Mouse (Mus musculus): ENCODE results near the gene Bbof1. TPM values are rescaled to one million over a fixed set of nuclear protein-coding genes. Genes with fewer than 3 reads are reported as not detected.

Bbof1 gene
- polyA plus RNA-seq (2012; ENCODE audit: insufficient read depth, insufficient read length, missing spikeins): 0.90 and 1.2 TPM in 2 replicates

DNA sequence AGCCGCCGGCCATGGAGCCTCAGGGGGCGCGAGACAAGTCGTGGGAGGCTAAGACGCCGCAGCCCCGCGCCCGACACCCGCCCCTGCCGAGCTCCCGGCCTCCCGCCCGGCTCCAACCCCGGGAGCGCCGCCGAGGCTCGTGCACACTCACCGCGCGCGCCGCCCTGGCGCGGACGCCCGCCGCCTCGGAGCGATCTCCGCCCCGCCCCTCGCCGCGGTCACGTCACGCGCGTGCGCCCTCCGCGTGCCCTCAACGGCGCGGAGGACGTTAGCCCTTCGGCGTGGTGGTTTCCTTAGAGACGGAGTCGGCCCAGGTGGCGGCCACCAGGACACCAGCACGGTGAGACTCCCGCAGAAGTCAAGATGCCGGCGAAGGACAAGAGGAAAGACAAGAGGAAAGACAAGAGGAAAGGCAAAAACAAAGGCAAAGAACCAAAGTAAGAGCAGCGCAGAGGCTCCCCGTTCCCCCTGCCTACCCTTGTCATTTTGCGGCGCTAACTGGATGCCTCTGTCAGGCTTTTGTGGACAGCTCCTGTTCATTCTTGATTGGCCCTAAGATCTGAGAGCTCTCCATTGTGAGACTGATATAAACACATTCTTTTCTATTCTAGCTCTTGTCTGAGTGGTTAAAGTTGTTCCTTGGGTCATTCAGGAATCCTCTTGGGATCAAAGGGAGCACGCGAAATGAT is at the start of gene Bbof1, which contains the start of gene Entpd5:
Gene Bbof1, plus strand, starts transcription at position 253 of the 689 bp plus-strand sequence.
Gene Entpd5, minus strand, starts transcription at position 211 of the 689 bp plus-strand sequence.
- Histone ChIP-seq H3K27ac (ENCODE audit: insufficient read depth, low read depth, low read length) (no peak within 1 kb of the TSS), H3K4me3 (ENCODE audit: insufficient read depth, low read length) (peak within 1 kb of the TSS; percentile 86), H3K4me1 (ENCODE audit: control insufficient read depth, insufficient read depth, low read length) (peaks cover 8% of the 10 kb centered on the region; the same call in 1 of the 2 replicates)
- TF ChIP-seq POLR2A (IDR thresholded peaks at IDR 0.05; ENCODE audit: borderline replicate concordance, low read depth, low read length): no peak
- TF ChIP-seq CTCF (IDR thresholded peaks at IDR 0.05; ENCODE audit: low read depth, low read length): no peak

DNA sequence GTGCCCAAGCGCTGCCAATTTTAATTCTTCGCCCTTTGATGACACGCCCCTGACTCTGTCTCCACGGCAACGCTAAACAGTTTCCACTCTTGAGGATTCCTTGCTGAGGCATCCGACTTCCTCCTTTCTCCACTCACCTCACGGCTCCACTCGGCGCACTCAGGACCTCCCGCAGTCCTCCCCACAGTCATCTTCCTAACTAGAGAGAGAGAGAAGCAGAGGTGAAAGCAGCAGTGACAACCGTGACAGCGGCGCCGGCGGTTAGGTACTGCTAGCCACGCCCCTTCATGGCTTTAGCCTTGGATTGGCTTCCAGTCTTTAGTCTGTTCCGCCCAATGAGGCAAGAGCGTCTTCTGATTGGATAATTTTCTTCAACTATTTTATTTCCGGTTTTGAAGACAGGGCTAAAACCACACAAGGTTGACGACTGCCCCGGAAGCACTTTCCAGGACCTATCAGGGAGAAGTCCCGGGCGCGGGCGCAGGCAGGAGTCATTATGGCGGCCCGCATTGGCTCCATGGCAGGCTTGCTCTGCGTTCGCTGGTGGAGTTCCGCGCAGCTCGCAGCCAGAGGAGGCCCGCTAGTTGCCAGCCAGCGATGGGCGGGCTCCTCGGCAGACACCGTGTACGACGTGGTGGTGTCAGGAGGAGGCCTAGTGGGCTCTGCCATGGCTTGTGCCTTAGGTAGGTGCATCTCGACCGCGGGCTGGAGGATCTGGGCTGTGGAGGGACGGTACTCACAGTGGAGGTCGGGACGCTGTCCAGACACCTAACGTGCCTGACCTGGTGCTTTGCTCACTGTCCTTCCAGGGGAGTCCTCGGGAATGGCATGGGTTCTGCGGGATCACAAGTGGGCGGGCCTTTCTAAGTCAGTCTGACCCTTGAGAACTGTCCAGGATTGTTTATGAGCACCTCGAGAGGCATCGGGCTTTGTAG is 47.0 kb upstream of the Bbof1 start, which contains the start of the genes Coq6 and Fam161b:
Gene Coq6, plus strand, starts transcription at position 103 of the 935 bp plus-strand sequence.
Gene Fam161b, minus strand, starts transcription at position 279 of the 935 bp plus-strand sequence.
- Histone ChIP-seq H3K27ac (ENCODE audit: insufficient read depth, low read depth, low read length) (no peak within 1 kb of the TSS), H3K4me1 (ENCODE audit: control insufficient read depth, insufficient read depth, low read length) (peaks cover 7% of the 10 kb centered on the region), H3K4me3 (ENCODE audit: insufficient read depth, low read length) (peak within 1 kb of the TSS; percentile 93)
- TF ChIP-seq CTCF (IDR thresholded peaks at IDR 0.05; ENCODE audit: low read depth, low read length) (no peak), POLR2A (IDR thresholded peaks at IDR 0.05; ENCODE audit: borderline replicate concordance, low read depth, low read length) (0 out of 2 replicates have a peak, but pooled peaks have one; percentile 41)

DNA sequence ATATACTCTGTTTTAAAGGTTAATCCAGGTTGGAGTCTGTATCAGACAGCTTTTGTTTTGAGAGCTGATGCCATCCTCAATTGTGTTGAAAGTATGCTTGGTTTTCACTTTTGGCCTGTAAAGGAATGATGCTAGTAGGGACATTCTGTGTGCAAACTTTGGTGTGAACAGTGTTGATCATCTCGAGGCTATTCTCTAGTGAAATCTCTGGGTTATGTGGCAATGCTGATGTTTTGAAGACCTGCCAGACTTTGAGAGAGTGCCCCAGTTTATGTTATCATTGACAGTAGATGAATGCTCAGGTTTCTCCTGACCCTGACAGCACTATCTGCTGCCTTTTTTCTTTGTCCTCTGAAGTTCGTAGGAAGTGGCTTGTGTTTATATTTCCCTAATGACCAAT is 46.0 kb upstream of the Bbof1 start:
- Histone ChIP-seq H3K27ac (ENCODE audit: insufficient read depth, low read depth, low read length) (no peak overlapping the region), H3K4me3 (ENCODE audit: insufficient read depth, low read length) (0 out of 2 replicates have a peak overlapping the region, but pooled peaks have one; percentile 9), H3K4me1 (ENCODE audit: control insufficient read depth, insufficient read depth, low read length) (peaks cover 7% of the 10 kb centered on the region)
- no peak for TF ChIP-seq CTCF (IDR thresholded peaks at IDR 0.05; ENCODE audit: low read depth, low read length)
- TF ChIP-seq POLR2A (IDR thresholded peaks at IDR 0.05; ENCODE audit: borderline replicate concordance, low read depth, low read length): no peak

DNA sequence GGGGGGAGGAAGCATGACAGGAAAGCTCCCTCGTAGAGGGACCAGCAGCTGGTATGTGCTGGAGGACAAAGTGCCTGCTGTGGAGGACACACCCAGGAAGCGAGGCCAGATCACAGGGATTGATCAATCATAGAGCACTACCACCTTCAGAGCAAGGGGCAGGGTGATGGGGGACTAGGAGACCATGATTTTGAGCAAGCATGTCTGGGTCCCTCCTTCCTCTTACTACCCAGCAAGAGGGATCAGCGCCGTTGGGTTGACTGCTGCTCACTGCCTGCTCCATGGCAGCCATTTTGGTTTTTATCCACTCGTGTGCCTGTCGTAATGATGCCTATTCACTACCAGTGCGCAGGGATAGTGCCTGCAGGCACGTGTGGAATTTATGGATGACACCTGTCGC is 44.6 kb upstream of the Bbof1 start:
- Histone ChIP-seq H3K4me3 (ENCODE audit: insufficient read depth, low read length) (no peak overlapping the region), H3K4me1 (ENCODE audit: control insufficient read depth, insufficient read depth, low read length) (peaks cover 7% of the 10 kb centered on the region), H3K27ac (ENCODE audit: insufficient read depth, low read depth, low read length) (no peak overlapping the region)
- TF ChIP-seq POLR2A (IDR thresholded peaks at IDR 0.05; ENCODE audit: borderline replicate concordance, low read depth, low read length) (no peak), CTCF (IDR thresholded peaks at IDR 0.05; ENCODE audit: low read depth, low read length) (no peak)

DNA sequence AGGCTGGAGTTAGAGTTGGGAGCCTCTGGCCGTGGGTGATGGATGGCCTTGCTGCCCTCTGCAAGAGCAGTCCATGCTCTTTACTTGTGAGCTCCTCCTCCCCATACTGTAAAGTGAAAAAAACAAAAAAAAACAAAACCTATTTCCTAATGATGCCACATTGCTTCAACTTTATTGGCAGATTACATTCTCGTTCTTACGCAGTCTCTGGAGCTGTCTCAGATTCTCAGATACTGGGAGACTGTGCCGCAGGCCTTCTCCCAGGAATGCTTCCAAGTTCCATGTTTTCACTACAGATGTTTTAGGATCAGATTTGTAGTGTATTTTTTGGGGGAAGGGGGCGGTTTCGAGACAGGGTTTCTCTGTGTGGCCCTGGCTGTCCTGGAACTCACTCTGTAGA is 43.7 kb upstream of the Bbof1 start:
- no peak for TF ChIP-seq POLR2A (IDR thresholded peaks at IDR 0.05; ENCODE audit: borderline replicate concordance, low read depth, low read length)
- TF ChIP-seq CTCF (IDR thresholded peaks at IDR 0.05; ENCODE audit: low read depth, low read length): no peak
- no peak overlapping the region for H3K4me3 ChIP-seq (ENCODE audit: insufficient read depth, low read length)

DNA sequence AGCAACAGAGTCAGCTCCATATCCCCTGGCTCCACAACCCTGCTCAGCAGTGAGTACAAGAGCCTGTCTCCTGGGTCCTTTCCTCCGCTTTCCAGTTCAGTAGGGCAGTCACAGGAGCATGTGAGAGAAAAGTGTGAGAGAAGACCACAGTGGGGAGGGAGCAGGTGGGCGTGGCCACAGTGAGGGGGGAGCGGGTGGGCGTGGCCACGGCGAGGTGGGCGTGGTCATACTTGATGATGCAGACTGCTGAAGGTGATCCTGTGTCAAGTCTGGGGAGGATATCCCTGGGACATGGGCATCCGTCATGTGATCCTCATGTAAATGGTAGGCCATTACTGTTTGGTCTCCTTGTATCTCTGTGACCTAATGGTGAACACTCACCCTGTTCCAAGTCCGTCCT is 41.9 kb upstream of the Bbof1 start:
- Histone ChIP-seq H3K4me3 (ENCODE audit: insufficient read depth, low read length) (no peak overlapping the region), H3K4me1 (ENCODE audit: control insufficient read depth, insufficient read depth, low read length) (peaks cover 7% of the 10 kb centered on the region), H3K27ac (ENCODE audit: insufficient read depth, low read depth, low read length) (no peak overlapping the region)
- no peak for TF ChIP-seq CTCF (IDR thresholded peaks at IDR 0.05; ENCODE audit: low read depth, low read length)
- TF ChIP-seq POLR2A (IDR thresholded peaks at IDR 0.05; ENCODE audit: borderline replicate concordance, low read depth, low read length): no peak

More for the DNA sequence above, 43.7 kb upstream of the Bbof1 start:
- Histone ChIP-seq H3K27ac (ENCODE audit: insufficient read depth, low read depth, low read length) (no peak overlapping the region), H3K4me1 (ENCODE audit: control insufficient read depth, insufficient read depth, low read length) (peaks cover 7% of the 10 kb centered on the region)

DNA sequence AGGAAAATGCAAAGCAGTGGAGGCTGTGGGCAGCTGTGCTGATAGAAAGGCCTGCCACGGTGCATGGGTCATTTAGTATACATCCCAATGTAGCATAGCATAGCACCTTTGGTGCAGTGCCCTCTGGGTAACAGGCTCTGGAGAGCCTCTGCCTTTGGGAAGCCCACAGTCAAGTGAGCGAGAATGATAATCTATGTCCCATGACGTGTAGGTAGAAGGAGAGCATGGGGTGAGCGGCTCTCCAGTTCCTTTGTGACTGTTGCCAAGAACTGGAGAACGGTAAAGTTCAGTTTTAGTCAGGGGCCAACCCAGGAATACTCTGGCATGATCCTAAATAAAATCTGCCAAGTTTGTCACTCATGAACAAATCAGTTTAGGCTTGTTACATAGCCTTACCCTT is 37.2 kb upstream of the Bbof1 start:
- H3K27ac ChIP-seq (ENCODE audit: insufficient read depth, low read depth, low read length): no peak overlapping the region
- H3K4me3 ChIP-seq (ENCODE audit: insufficient read depth, low read length): no peak overlapping the region
- no peaks in the 10 kb centered on the region for H3K4me1 ChIP-seq (ENCODE audit: control insufficient read depth, insufficient read depth, low read length)
- TF ChIP-seq CTCF (IDR thresholded peaks at IDR 0.05; ENCODE audit: low read depth, low read length): no peak
- TF ChIP-seq POLR2A (IDR thresholded peaks at IDR 0.05; ENCODE audit: borderline replicate concordance, low read depth, low read length): no peak

DNA sequence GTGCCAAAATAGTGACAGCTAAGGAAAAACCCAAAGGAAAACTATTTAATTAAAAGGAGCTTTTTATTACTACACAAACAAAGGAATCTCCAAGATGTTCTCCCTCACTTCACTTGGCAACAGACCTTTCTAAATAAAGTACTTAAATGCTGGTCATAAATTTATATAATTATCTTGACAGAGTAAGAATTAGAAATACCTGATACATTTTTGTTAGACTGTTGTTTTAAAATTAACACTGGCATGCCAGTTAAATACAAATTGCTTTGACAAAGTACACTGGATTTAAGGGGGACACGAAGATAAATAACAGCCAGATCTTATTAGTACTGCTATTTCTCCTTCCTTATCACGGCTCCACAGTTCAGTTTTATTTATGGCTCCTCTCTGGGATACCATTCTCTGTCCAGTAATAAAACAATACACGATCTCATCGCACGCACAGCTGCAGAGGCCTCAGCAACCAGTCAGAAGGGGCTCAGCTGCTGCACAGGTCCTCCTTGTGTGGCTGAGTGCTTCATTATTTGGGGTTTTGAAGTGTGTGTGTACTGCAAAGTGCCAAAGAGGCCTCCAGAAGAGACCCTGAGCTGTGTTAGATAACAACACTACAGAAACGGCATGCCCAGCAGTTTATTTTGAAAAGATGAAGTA is 34.9 kb upstream of the Bbof1 start:
- TF ChIP-seq POLR2A (IDR thresholded peaks at IDR 0.05; ENCODE audit: borderline replicate concordance, low read depth, low read length) (no peak), CTCF (IDR thresholded peaks at IDR 0.05; ENCODE audit: low read depth, low read length) (no peak)
- Histone ChIP-seq H3K4me1 (ENCODE audit: control insufficient read depth, insufficient read depth, low read length) (no peaks in the 10 kb centered on the region), H3K27ac (ENCODE audit: insufficient read depth, low read depth, low read length) (no peak overlapping the region), H3K4me3 (ENCODE audit: insufficient read depth, low read length) (no peak overlapping the region)

DNA sequence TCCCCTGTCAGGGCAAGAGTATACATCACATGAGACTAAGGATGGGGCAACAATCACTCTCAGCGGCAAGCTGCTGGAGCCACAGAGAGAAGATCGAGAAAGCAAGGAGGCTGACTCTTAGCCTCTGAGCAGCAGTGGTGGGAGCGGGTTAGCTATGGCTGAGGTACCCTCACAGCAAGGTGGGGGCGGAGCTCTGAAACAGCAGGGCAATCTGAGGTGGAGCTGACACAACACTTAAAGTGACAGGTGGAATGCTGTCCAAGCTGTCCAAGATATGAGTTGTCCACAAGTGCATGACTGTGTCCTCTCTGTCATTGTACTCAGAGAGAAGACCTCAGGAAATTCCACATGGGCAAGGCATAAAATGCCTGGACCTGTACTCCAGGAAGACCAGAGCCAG is 26.5 kb upstream of the Bbof1 start:
- H3K4me1 ChIP-seq (ENCODE audit: control insufficient read depth, insufficient read depth, low read length): peaks cover 5% of the 10 kb centered on the region; the same call in 1 of the 2 replicates
- no peak for TF ChIP-seq POLR2A (IDR thresholded peaks at IDR 0.05; ENCODE audit: borderline replicate concordance, low read depth, low read length)
- no peak for TF ChIP-seq CTCF (IDR thresholded peaks at IDR 0.05; ENCODE audit: low read depth, low read length)
- no peak overlapping the region for H3K27ac ChIP-seq (ENCODE audit: insufficient read depth, low read depth, low read length)
- no peak overlapping the region for H3K4me3 ChIP-seq (ENCODE audit: insufficient read depth, low read length)
